8 mouse cellular contexts compared by ENCODE assay signal in the genomic region with DNA sequence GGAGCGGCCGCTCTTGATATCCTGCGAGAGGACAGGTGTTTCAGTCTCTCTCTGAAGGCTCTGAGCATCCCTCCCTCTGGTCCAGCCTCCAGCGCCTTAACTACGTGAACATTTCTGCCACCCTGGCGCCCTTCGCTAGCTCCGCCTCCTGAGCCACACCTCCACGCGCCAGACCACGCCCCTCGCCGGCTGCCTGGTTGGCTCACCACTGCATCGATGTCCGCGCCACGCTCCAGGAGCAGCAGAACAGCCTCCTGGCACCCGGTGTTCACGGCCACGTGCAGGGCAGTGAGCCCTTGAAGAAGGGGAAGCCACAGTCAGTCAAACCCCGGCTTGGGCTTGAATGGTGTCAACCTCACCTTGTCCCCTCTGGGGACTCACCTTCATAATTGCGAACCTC. TPM values are rescaled to one million over a fixed set of nuclear protein-coding genes. Genes with fewer than 3 reads are reported as not detected.
DNase-seq lines count a peak whose midpoint lies in the region; ATAC-seq lines count a peak whose summit lies in the region.

No protein-coding gene starts in this region.

- H3K9ac ChIP-seq in neural tube, embryonic 11.5 days (ENCODE audit: low read length) = no peak overlapping the region
- no peak overlapping the region for H3K9ac ChIP-seq in embryonic facial prominence, embryonic 15.5 days
- H3K9ac ChIP-seq in intestine, embryonic 14.5 days (ENCODE audit: low read length) = no peak overlapping the region
- H3K9ac ChIP-seq in liver, embryonic 12.5 days = no peak overlapping the region

- no peak for ATAC-seq in neural tube, embryonic 11.5 days (ENCODE audit: insufficient read depth, low FRiP score, low TSS enrichment)
- ATAC-seq in embryonic facial prominence, embryonic 15.5 days (ENCODE audit: insufficient number of reproducible peaks, low FRiP score, low TSS enrichment, low read depth) = no peak
- peak; percentile 45; the same call in 1 of the 2 replicates for ATAC-seq in intestine, embryonic 14.5 days (replicated peaks; ENCODE audit: low FRiP score, low TSS enrichment, low read depth)
- ATAC-seq in liver, embryonic 12.5 days = peak; percentile 44
- no peak for ATAC-seq in megakaryocyte-erythroid progenitor cell, adult 5-6 weeks (replicated peaks; ENCODE audit: low FRiP score, low TSS enrichment, poor library complexity, severe bottlenecking)

- no peak overlapping the region for H3K27ac ChIP-seq in neural tube, embryonic 11.5 days (ENCODE audit: low read depth, low read length)
- no peak overlapping the region for H3K27ac ChIP-seq in embryonic facial prominence, embryonic 15.5 days (replicated peaks)
- H3K27ac ChIP-seq in intestine, embryonic 14.5 days (ENCODE audit: low read depth) = no peak overlapping the region
- H3K27ac ChIP-seq in liver, embryonic 12.5 days = no peak overlapping the region

- H3K4me3 ChIP-seq in neural tube, embryonic 11.5 days (ENCODE audit: low read depth, low read length) = no peak overlapping the region
- peak overlapping the region; percentile 23 for H3K4me3 ChIP-seq in embryonic facial prominence, embryonic 15.5 days (replicated peaks)
- no peak overlapping the region for H3K4me3 ChIP-seq in intestine, embryonic 14.5 days (ENCODE audit: low read depth, low read length)
- no peak overlapping the region; the same call in 1 of the 2 replicates for H3K4me3 ChIP-seq in liver, embryonic 12.5 days

- H3K27me3 ChIP-seq in neural tube, embryonic 11.5 days (ENCODE audit: control insufficient read depth, insufficient read depth, low read length) = peaks cover 45% of the 10 kb centered on the region
- H3K27me3 ChIP-seq in embryonic facial prominence, embryonic 15.5 days = peaks cover 40% of the 10 kb centered on the region
- H3K27me3 ChIP-seq in intestine, embryonic 14.5 days (replicated peaks; ENCODE audit: control insufficient read depth, insufficient read depth, low read length) = peaks cover 38% of the 10 kb centered on the region
- H3K27me3 ChIP-seq in liver, embryonic 12.5 days (replicated peaks) = peaks cover 47% of the 10 kb centered on the region

- 5% methylated on average over 22 of the region's 22 CpGs for WGBS in neural tube, embryonic 11.5 days
- 8% methylated on average over 22 of the region's 22 CpGs for WGBS in embryonic facial prominence, embryonic 15.5 days
- 10% methylated on average over 22 of the region's 22 CpGs for WGBS in intestine, embryonic 14.5 days
- WGBS in liver, embryonic 12.5 days (ENCODE audit: insufficient replicate concordance) = 16% methylated on average over 22 of the region's 22 CpGs

- no peaks in the 10 kb centered on the region for H3K36me3 ChIP-seq in neural tube, embryonic 11.5 days (ENCODE audit: control insufficient read depth, insufficient read depth, low read length)
- H3K36me3 ChIP-seq in embryonic facial prominence, embryonic 15.5 days = no peaks in the 10 kb centered on the region
- no peaks in the 10 kb centered on the region for H3K36me3 ChIP-seq in intestine, embryonic 14.5 days (ENCODE audit: control insufficient read depth, insufficient read depth, low read length)
- no peaks in the 10 kb centered on the region for H3K36me3 ChIP-seq in liver, embryonic 12.5 days

- H3K9me3 ChIP-seq in neural tube, embryonic 11.5 days (ENCODE audit: control insufficient read depth, low read length) = no peaks in the 10 kb centered on the region
- no peaks in the 10 kb centered on the region for H3K9me3 ChIP-seq in embryonic facial prominence, embryonic 15.5 days (replicated peaks)
- no peaks in the 10 kb centered on the region for H3K9me3 ChIP-seq in intestine, embryonic 14.5 days (ENCODE audit: control insufficient read depth, low read length)
- H3K9me3 ChIP-seq in liver, embryonic 12.5 days (replicated peaks) = no peaks in the 10 kb centered on the region

- H3K4me1 ChIP-seq in neural tube, embryonic 11.5 days (ENCODE audit: control insufficient read depth, insufficient read depth, low read length) = 0 out of 2 replicates have a peak, but pooled peaks cover 2% of the 10 kb centered on the region
- peaks cover 24% of the 10 kb centered on the region for H3K4me1 ChIP-seq in embryonic facial prominence, embryonic 15.5 days
- peaks cover 4% of the 10 kb centered on the region; the same call in 1 of the 2 replicates for H3K4me1 ChIP-seq in intestine, embryonic 14.5 days (replicated peaks; ENCODE audit: control insufficient read depth, insufficient read depth, low read length)
- peaks cover 41% of the 10 kb centered on the region for H3K4me1 ChIP-seq in liver, embryonic 12.5 days

- H3K4me2 ChIP-seq in neural tube, embryonic 11.5 days (ENCODE audit: low read depth) = no peak overlapping the region; the same call in 1 of the 2 replicates
- peak overlapping the region; percentile 44 for H3K4me2 ChIP-seq in embryonic facial prominence, embryonic 15.5 days (replicated peaks)
- H3K4me2 ChIP-seq in intestine, embryonic 14.5 days (ENCODE audit: low read length) = peak overlapping the region; percentile 35
- H3K4me2 ChIP-seq in liver, embryonic 12.5 days = peak overlapping the region; percentile 41

- peak; percentile 58 for DNase-seq in neural tube, embryonic 11.5 days (ENCODE audit: low spot score)
- no peak for DNase-seq in neural tube, embryonic 10.5 days (ENCODE audit: extremely low spot score, low spot score)
- DNase-seq in intestine, embryonic 14.5 days (ENCODE audit: low spot score) = peak; percentile 78
- DNase-seq in retina, postnatal 1 day = peak; percentile 67
- no peak for DNase-seq in cerebellum, adult 8-10 months

RNA-seq across cellular contexts. Expression of a gene that starts 11.5 kb away (rescaled TPM):
- 1.2 and 1.3 TPM in 2 replicates for polyA plus RNA-seq in neural tube, embryonic 11.5 days (2014; fragmentation: Nextera tagmentation; extraction: Ambion mirVana)
- 4.7 and 6.9 TPM in 2 replicates for polyA plus RNA-seq in embryonic facial prominence, embryonic 15.5 days (2015; fragmentation: Nextera tagmentation; extraction: Ambion mirVana)
- 9.5 and 13.5 TPM in 2 replicates for polyA plus RNA-seq in intestine, embryonic 14.5 days (2014; fragmentation: Nextera tagmentation; extraction: Ambion mirVana)
- 3.7 and 5.4 TPM in 2 replicates for polyA plus RNA-seq in liver, embryonic 12.5 days (2016; fragmentation: Nextera tagmentation; extraction: Ambion mirVana)
- 3.3 TPM in 1 of 2 replicates, not detected in the other for total RNA-seq in megakaryocyte-erythroid progenitor cell, adult 5-6 weeks (2014; fragmentation: Nextera tagmentation)
- 0.34 TPM in 1 of 2 replicates, not detected in the other for total RNA-seq in megakaryocyte-erythroid progenitor cell, adult 5-6 weeks (2017)

RNA-seq across cellular contexts. Expression of a gene that starts 14.5 kb away (rescaled TPM):
- polyA plus RNA-seq in neural tube, embryonic 11.5 days (2014; fragmentation: Nextera tagmentation; extraction: Ambion mirVana) = 0.45 and 0.53 TPM in 2 replicates
- 13.2 and 17.2 TPM in 2 replicates for polyA plus RNA-seq in embryonic facial prominence, embryonic 15.5 days (2015; fragmentation: Nextera tagmentation; extraction: Ambion mirVana)
- 13.5 and 14.0 TPM in 2 replicates for polyA plus RNA-seq in intestine, embryonic 14.5 days (2014; fragmentation: Nextera tagmentation; extraction: Ambion mirVana)
- 0.95 and 1.0 TPM in 2 replicates for polyA plus RNA-seq in liver, embryonic 12.5 days (2016; fragmentation: Nextera tagmentation; extraction: Ambion mirVana)
- total RNA-seq in megakaryocyte-erythroid progenitor cell, adult 5-6 weeks (2014; fragmentation: Nextera tagmentation) = not detected in 2 replicates
- total RNA-seq in megakaryocyte-erythroid progenitor cell, adult 5-6 weeks (2017) = not detected in 2 replicates

RNA-seq across cellular contexts. Expression of a gene that starts 40.3 kb away (rescaled TPM):
- 21.1 and 21.7 TPM in 2 replicates for polyA plus RNA-seq in neural tube, embryonic 11.5 days (2014; fragmentation: Nextera tagmentation; extraction: Ambion mirVana)
- polyA plus RNA-seq in embryonic facial prominence, embryonic 15.5 days (2015; fragmentation: Nextera tagmentation; extraction: Ambion mirVana) = 158 and 163 TPM in 2 replicates
- 89.6 and 93.4 TPM in 2 replicates for polyA plus RNA-seq in intestine, embryonic 14.5 days (2014; fragmentation: Nextera tagmentation; extraction: Ambion mirVana)
- polyA plus RNA-seq in liver, embryonic 12.5 days (2016; fragmentation: Nextera tagmentation; extraction: Ambion mirVana) = 11.1 and 11.3 TPM in 2 replicates
- 5.3 TPM in 1 of 2 replicates, not detected in the other for total RNA-seq in megakaryocyte-erythroid progenitor cell, adult 5-6 weeks (2014; fragmentation: Nextera tagmentation)
- 0.08 TPM in 1 of 2 replicates, not detected in the other for total RNA-seq in megakaryocyte-erythroid progenitor cell, adult 5-6 weeks (2017)

RNA-seq across cellular contexts. Expression of a gene that starts 40.7 kb away (rescaled TPM):
- polyA plus RNA-seq in neural tube, embryonic 11.5 days (2014; fragmentation: Nextera tagmentation; extraction: Ambion mirVana) = 0.24 and 0.29 TPM in 2 replicates
- polyA plus RNA-seq in embryonic facial prominence, embryonic 15.5 days (2015; fragmentation: Nextera tagmentation; extraction: Ambion mirVana) = 0.59 TPM in 1 of 2 replicates, not detected in the other
- 0.31 and 0.42 TPM in 2 replicates for polyA plus RNA-seq in intestine, embryonic 14.5 days (2014; fragmentation: Nextera tagmentation; extraction: Ambion mirVana)
- not detected in 2 replicates for polyA plus RNA-seq in liver, embryonic 12.5 days (2016; fragmentation: Nextera tagmentation; extraction: Ambion mirVana)
- not detected in 2 replicates for total RNA-seq in megakaryocyte-erythroid progenitor cell, adult 5-6 weeks (2014; fragmentation: Nextera tagmentation)
- not detected in 2 replicates for total RNA-seq in megakaryocyte-erythroid progenitor cell, adult 5-6 weeks (2017)

RNA-seq across cellular contexts. Expression of a gene that starts 50.0 kb away (rescaled TPM):
- not detected in 2 replicates for polyA plus RNA-seq in neural tube, embryonic 11.5 days (2014; fragmentation: Nextera tagmentation; extraction: Ambion mirVana)
- polyA plus RNA-seq in embryonic facial prominence, embryonic 15.5 days (2015; fragmentation: Nextera tagmentation; extraction: Ambion mirVana) = not detected in 2 replicates
- not detected in 2 replicates for polyA plus RNA-seq in intestine, embryonic 14.5 days (2014; fragmentation: Nextera tagmentation; extraction: Ambion mirVana)
- not detected in 2 replicates for polyA plus RNA-seq in liver, embryonic 12.5 days (2016; fragmentation: Nextera tagmentation; extraction: Ambion mirVana)
- not detected in 2 replicates for total RNA-seq in megakaryocyte-erythroid progenitor cell, adult 5-6 weeks (2014; fragmentation: Nextera tagmentation)
- not detected in 2 replicates for total RNA-seq in megakaryocyte-erythroid progenitor cell, adult 5-6 weeks (2017)

Comparison
In these comparisons a context has a peak if more than half of its experiments do, and no peak if none do; other contexts are left out.
1. DNase-seq: peak in neural tube, embryonic 11.5 days (single experiment), intestine, embryonic 14.5 days (single experiment) and retina, postnatal 1 day (single experiment); none in neural tube, embryonic 10.5 days (single experiment) and cerebellum, adult 8-10 months (single experiment).
2. ATAC-seq: peak in intestine, embryonic 14.5 days (single experiment) and liver, embryonic 12.5 days (single experiment); none in neural tube, embryonic 11.5 days (single experiment), embryonic facial prominence, embryonic 15.5 days (single experiment) and megakaryocyte-erythroid progenitor cell, adult 5-6 weeks (single experiment).